Mouse (Mus musculus) bone marrow macrophage, adult 2 months (primary cell): ENCODE measurements around the gene Adam15.

Experiments used
- CTCF ChIP-seq: IDR thresholded peaks from 2 replicates; pipeline ENCODE4 v1.5.1; 2012; ENCODE audit warnings: low read depth, mild to moderate bottlenecking, low read length, moderate library complexity
- POLR2A ChIP-seq: IDR thresholded peaks from 2 replicates; pipeline ENCODE4 v1.6.1; 2012; ENCODE audit warnings: mild to moderate bottlenecking, low read depth, low read length, borderline replicate concordance

DNA sequence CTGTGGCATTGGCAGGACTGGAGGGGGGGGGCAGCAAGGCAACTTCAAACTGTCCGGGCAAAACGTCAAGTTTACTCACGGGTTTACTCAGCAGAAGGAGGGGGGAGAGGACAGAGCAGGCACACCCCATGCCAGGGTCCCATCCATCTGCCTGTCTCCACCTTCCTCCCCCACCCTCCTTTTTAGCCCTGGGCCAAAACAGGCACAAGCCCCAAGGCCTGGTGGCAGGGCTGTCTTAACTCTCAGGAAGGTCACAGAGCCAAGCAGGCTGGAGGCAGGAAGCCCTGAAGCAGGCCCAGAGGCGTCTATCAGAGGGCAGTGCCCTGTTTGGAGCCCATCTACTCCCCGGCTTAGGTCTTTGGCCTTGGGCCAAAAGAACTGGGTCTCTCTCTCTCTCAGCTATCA, 40.3 kb upstream of the Adam15 start:
- TF ChIP-seq POLR2A (no peak), CTCF (no peak)
